8 mouse cellular contexts compared by ENCODE assay signal in the genomic region with DNA sequence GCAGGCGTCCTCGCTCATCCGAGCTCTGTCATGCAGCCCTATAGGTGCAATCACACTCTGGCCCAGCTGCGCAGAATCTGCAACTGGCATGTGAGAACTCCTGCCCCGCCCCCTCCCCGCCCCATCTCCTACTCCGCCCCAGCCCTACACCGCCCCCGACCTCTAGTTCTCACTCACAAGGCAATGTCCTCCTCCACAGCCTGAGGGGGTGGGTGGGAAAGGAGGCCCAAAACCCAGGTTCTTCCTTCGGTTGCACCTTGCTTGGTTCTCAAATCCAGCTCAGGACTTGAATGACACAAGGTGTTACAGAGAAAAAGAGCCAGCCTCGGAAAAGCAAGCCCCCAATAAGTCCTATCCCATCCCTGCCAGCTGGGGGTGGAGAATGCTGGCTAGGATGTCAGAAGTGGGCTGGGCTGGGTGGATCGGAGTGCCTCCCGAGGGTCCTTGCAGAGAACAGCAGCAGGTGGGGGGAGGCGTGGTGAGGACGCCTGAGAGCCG. TPM values are rescaled to one million over a fixed set of nuclear protein-coding genes. Genes with fewer than 3 reads are reported as not detected.
DNase-seq lines count a peak whose midpoint lies in the region; ATAC-seq and TF ChIP-seq lines count a peak whose summit lies in the region.

No protein-coding gene starts in this region.

- TF ChIP-seq CTCF in heart, postnatal 0 days (IDR thresholded peaks at IDR 0.05; ENCODE audit: low read depth), result no peak
- no peak for TF ChIP-seq CTCF in heart, adult 2 months (IDR thresholded peaks at IDR 0.05)
- TF ChIP-seq CTCF in cerebellum, adult 2 months (IDR thresholded peaks at IDR 0.05; ENCODE audit: borderline replicate concordance, insufficient read depth, low read depth, low read length), result no peak

- peaks cover 68% of the 10 kb centered on the region for H3K27me3 ChIP-seq in heart, postnatal 0 days (ENCODE audit: control insufficient read depth, insufficient read depth, low read length)
- peaks cover 13% of the 10 kb centered on the region for H3K27me3 ChIP-seq in heart, adult 2 months (ENCODE audit: control insufficient read depth, insufficient read depth, low read length)
- peaks cover 61% of the 10 kb centered on the region for H3K27me3 ChIP-seq in hindbrain, embryonic 10.5 days (ENCODE audit: insufficient read depth, poor library complexity, severe bottlenecking)
- H3K27me3 ChIP-seq in limb, embryonic 10.5 days (ENCODE audit: low read depth, poor library complexity, severe bottlenecking), result peaks cover 93% of the 10 kb centered on the region
- peaks cover 50% of the 10 kb centered on the region for H3K27me3 ChIP-seq in neural tube, embryonic 13.5 days
- peaks cover 4% of the 10 kb centered on the region; the same call in 1 of the 2 replicates for H3K27me3 ChIP-seq in cerebellum, adult 2 months (ENCODE audit: control insufficient read depth, insufficient read depth, low read length)

- ATAC-seq in heart, postnatal 0 days (ENCODE audit: insufficient read depth, low read depth), result no peak
- peak; percentile 32; the same call in 1 of the 2 replicates for ATAC-seq in neural tube, embryonic 13.5 days (ENCODE audit: low read depth)

- TF ChIP-seq EP300 in heart, postnatal 0 days (IDR thresholded peaks at IDR 0.05; ENCODE audit: low read depth), result no peak
- TF ChIP-seq EP300 in heart, adult 2 months (IDR thresholded peaks at IDR 0.05; ENCODE audit: insufficient read depth, low read depth, low read length), result no peak

- under 1% methylated on average over 16 of the region's 16 CpGs for WGBS in heart, postnatal 0 days
- 2% methylated on average over 16 of the region's 16 CpGs for WGBS in heart, adult 2 months
- 1% methylated on average over 16 of the region's 16 CpGs for whole genome bisulfite sequencing in hindbrain, embryonic 10.5 days
- WGBS in limb, embryonic 10.5 days, result under 1% methylated on average over 16 of the region's 16 CpGs
- WGBS in neural tube, embryonic 13.5 days, result 2% methylated on average over 16 of the region's 16 CpGs
- 6% methylated on average over 16 of the region's 16 CpGs for WGBS in cerebellum, adult 2 months

- H3K4me1 ChIP-seq in heart, postnatal 0 days (ENCODE audit: control insufficient read depth, insufficient read depth), result no peaks in the 10 kb centered on the region
- H3K4me1 ChIP-seq in heart, adult 2 months (ENCODE audit: control insufficient read depth, insufficient read depth, low read length), result no peaks in the 10 kb centered on the region
- H3K4me1 ChIP-seq in hindbrain, embryonic 10.5 days (replicated peaks), result peaks cover 44% of the 10 kb centered on the region
- H3K4me1 ChIP-seq in limb, embryonic 10.5 days, result peaks cover 30% of the 10 kb centered on the region
- peaks cover 37% of the 10 kb centered on the region for H3K4me1 ChIP-seq in neural tube, embryonic 13.5 days (replicated peaks)
- peaks cover 6% of the 10 kb centered on the region; the same call in 1 of the 2 replicates for H3K4me1 ChIP-seq in cerebellum, adult 2 months (ENCODE audit: control insufficient read depth, insufficient read depth, low read length)

- TF ChIP-seq POLR2A in heart, adult 2 months (IDR thresholded peaks at IDR 0.05; ENCODE audit: insufficient read depth, low read depth, low read length), result no peak
- TF ChIP-seq POLR2A in cerebellum, adult 2 months (IDR thresholded peaks at IDR 0.05; ENCODE audit: borderline replicate concordance, insufficient read depth, low read length), result no peak

- no peak overlapping the region for H3K27ac ChIP-seq in heart, postnatal 0 days (ENCODE audit: low read depth)
- no peak overlapping the region for H3K27ac ChIP-seq in heart, adult 2 months
- peak overlapping the region; percentile 77 for H3K27ac ChIP-seq in hindbrain, embryonic 10.5 days
- no peak overlapping the region for H3K27ac ChIP-seq in limb, embryonic 10.5 days
- peak overlapping the region; percentile 86 for H3K27ac ChIP-seq in neural tube, embryonic 13.5 days (replicated peaks)
- H3K27ac ChIP-seq in cerebellum, adult 2 months (ENCODE audit: insufficient read depth, low read length), result no peak overlapping the region

- no peak for DNase-seq in heart, postnatal 0 days (ENCODE audit: low spot score)
- no peak for DNase-seq in heart, adult 2 months
- DNase-seq in R1 (ENCODE audit: low read depth, low spot score), result peak; percentile 92
- DNase-seq in hindbrain, embryonic 10.5 days (ENCODE audit: low spot score), result peak; percentile 55
- DNase-seq in limb, embryonic 10.5 days (ENCODE audit: low spot score), result peak; percentile 65
- DNase-seq in cerebellum, adult 2 months, result no peak
- no peak for DNase-seq in spleen, postnatal 36 days (ENCODE audit: low spot score in 2 of 2)

- intact Hi-C loops in heart, adult 2 months (cut with DNase I), result no loop called here

- no peaks in the 10 kb centered on the region for H3K36me3 ChIP-seq in heart, postnatal 0 days (replicated peaks; ENCODE audit: control insufficient read depth, insufficient read depth, low read length)
- H3K36me3 ChIP-seq in heart, adult 2 months (ENCODE audit: control insufficient read depth, insufficient read depth, low read length), result no peaks in the 10 kb centered on the region
- no peaks in the 10 kb centered on the region for H3K36me3 ChIP-seq in hindbrain, embryonic 10.5 days
- no peaks in the 10 kb centered on the region for H3K36me3 ChIP-seq in limb, embryonic 10.5 days
- no peaks in the 10 kb centered on the region for H3K36me3 ChIP-seq in neural tube, embryonic 13.5 days

- H3K79me2 ChIP-seq in heart, adult 2 months (replicated peaks; ENCODE audit: control insufficient read depth, insufficient read depth, low read length), result no peaks in the 10 kb centered on the region

- no peak overlapping the region for H3K9ac ChIP-seq in heart, postnatal 0 days (replicated peaks; ENCODE audit: low read depth, low read length)
- no peak overlapping the region for H3K9ac ChIP-seq in heart, adult 2 months (ENCODE audit: low read depth, low read length)
- peak overlapping the region; percentile 78 for H3K9ac ChIP-seq in neural tube, embryonic 13.5 days

- H3K9me3 ChIP-seq in heart, postnatal 0 days (replicated peaks; ENCODE audit: control insufficient read depth, low read length), result no peaks in the 10 kb centered on the region
- H3K9me3 ChIP-seq in hindbrain, embryonic 10.5 days, result 0 out of 2 replicates have a peak, but pooled peaks cover 6% of the 10 kb centered on the region
- H3K9me3 ChIP-seq in limb, embryonic 10.5 days (replicated peaks), result no peaks in the 10 kb centered on the region
- H3K9me3 ChIP-seq in neural tube, embryonic 13.5 days, result no peaks in the 10 kb centered on the region

- H3K4me2 ChIP-seq in heart, postnatal 0 days (ENCODE audit: low read depth, low read length), result peak overlapping the region; percentile 24; the same call in 1 of the 2 replicates
- peak overlapping the region; percentile 85 for H3K4me2 ChIP-seq in neural tube, embryonic 13.5 days

- H3K4me3 ChIP-seq in heart, postnatal 0 days (ENCODE audit: low read depth, low read length), result 0 out of 2 replicates have a peak overlapping the region, but pooled peaks have one; percentile 15
- no peak overlapping the region for H3K4me3 ChIP-seq in heart, adult 2 months
- peak overlapping the region; percentile 55 for H3K4me3 ChIP-seq in hindbrain, embryonic 10.5 days
- peak overlapping the region; percentile 56 for H3K4me3 ChIP-seq in limb, embryonic 10.5 days
- peak overlapping the region; percentile 63 for H3K4me3 ChIP-seq in neural tube, embryonic 13.5 days
- H3K4me3 ChIP-seq in cerebellum, adult 2 months (replicated peaks; ENCODE audit: insufficient read depth, low read depth, low read length), result no peak overlapping the region

RNA-seq across cellular contexts. Expression of gene Shisa7, which starts 1.8 kb away (rescaled TPM):
- 0.23 TPM in 1 of 2 replicates, not detected in the other for total RNA-seq in heart, postnatal 0 days (2014; rRNA removed; ENCODE audit: low replicate concordance)
- polyA plus RNA-seq in heart, postnatal 0 days (2015; fragmentation: Nextera tagmentation; extraction: Ambion mirVana), result not detected in 2 replicates
- under 1 TPM in 1 of 2 experiments, not detected in 1; 0.07 TPM for total RNA-seq in heart, adult 2 months (2021)
- polyA plus RNA-seq in heart, adult 2 months (2012; rRNA removed), result 0.09 and 0.12 TPM in 2 replicates
- 0.68 and 1.8 TPM in 2 replicates for polyA plus RNA-seq in hindbrain, embryonic 10.5 days (2016; fragmentation: Nextera tagmentation; extraction: Ambion mirVana)
- polyA plus RNA-seq in limb, embryonic 10.5 days (2016; fragmentation: Nextera tagmentation; extraction: Ambion mirVana), result 0.16 and 0.18 TPM in 2 replicates
- polyA plus RNA-seq in neural tube, embryonic 13.5 days (2015; fragmentation: Nextera tagmentation; extraction: Ambion mirVana), result 8.7 and 9.7 TPM in 2 replicates
- 21.0 and 22.7 TPM in 2 replicates for polyA plus RNA-seq in cerebellum, adult 2 months (2012; rRNA removed)

RNA-seq across cellular contexts. Expression of gene Isoc2b, which starts 27.4 kb away (rescaled TPM):
- 1.4 and 20.0 TPM in 2 replicates for total RNA-seq in heart, postnatal 0 days (2014; rRNA removed; ENCODE audit: low replicate concordance)
- 4.5 and 6.5 TPM in 2 replicates for polyA plus RNA-seq in heart, postnatal 0 days (2015; fragmentation: Nextera tagmentation; extraction: Ambion mirVana)
- total RNA-seq in heart, adult 2 months (2021), result 1 to 10 TPM; 3.5 to 3.8 TPM
- 10.0 and 10.3 TPM in 2 replicates for polyA plus RNA-seq in heart, adult 2 months (2012; rRNA removed)
- 2.6 and 3.3 TPM in 2 replicates for polyA plus RNA-seq in hindbrain, embryonic 10.5 days (2016; fragmentation: Nextera tagmentation; extraction: Ambion mirVana)
- 2.6 and 3.1 TPM in 2 replicates for polyA plus RNA-seq in limb, embryonic 10.5 days (2016; fragmentation: Nextera tagmentation; extraction: Ambion mirVana)
- 4.5 and 4.8 TPM in 2 replicates for polyA plus RNA-seq in neural tube, embryonic 13.5 days (2015; fragmentation: Nextera tagmentation; extraction: Ambion mirVana)
- 11.1 and 13.6 TPM in 2 replicates for polyA plus RNA-seq in cerebellum, adult 2 months (2012; rRNA removed)

RNA-seq across cellular contexts. Expression of gene Ube2s, which starts 30.3 kb away (rescaled TPM):
- total RNA-seq in heart, postnatal 0 days (2014; rRNA removed; ENCODE audit: low replicate concordance), result 440 and 486 TPM in 2 replicates
- polyA plus RNA-seq in heart, postnatal 0 days (2015; fragmentation: Nextera tagmentation; extraction: Ambion mirVana), result 156 and 174 TPM in 2 replicates
- 10 to 100 TPM; 85.1 to 99.1 TPM for total RNA-seq in heart, adult 2 months (2021)
- polyA plus RNA-seq in heart, adult 2 months (2012; rRNA removed), result 167 and 265 TPM in 2 replicates
- 414 and 452 TPM in 2 replicates for polyA plus RNA-seq in hindbrain, embryonic 10.5 days (2016; fragmentation: Nextera tagmentation; extraction: Ambion mirVana)
- polyA plus RNA-seq in limb, embryonic 10.5 days (2016; fragmentation: Nextera tagmentation; extraction: Ambion mirVana), result 500 and 550 TPM in 2 replicates
- polyA plus RNA-seq in neural tube, embryonic 13.5 days (2015; fragmentation: Nextera tagmentation; extraction: Ambion mirVana), result 266 and 276 TPM in 2 replicates
- 179 and 211 TPM in 2 replicates for polyA plus RNA-seq in cerebellum, adult 2 months (2012; rRNA removed)

RNA-seq across cellular contexts. Expression of gene Isoc2a, which starts 34.3 kb away (rescaled TPM):
- total RNA-seq in heart, postnatal 0 days (2014; rRNA removed; ENCODE audit: low replicate concordance), result 15.2 and 25.6 TPM in 2 replicates
- 1.4 and 1.6 TPM in 2 replicates for polyA plus RNA-seq in heart, postnatal 0 days (2015; fragmentation: Nextera tagmentation; extraction: Ambion mirVana)
- 10 to 100 TPM; 48.9 to 55.5 TPM for total RNA-seq in heart, adult 2 months (2021)
- polyA plus RNA-seq in heart, adult 2 months (2012; rRNA removed), result 29.3 and 30.6 TPM in 2 replicates
- polyA plus RNA-seq in hindbrain, embryonic 10.5 days (2016; fragmentation: Nextera tagmentation; extraction: Ambion mirVana), result 0.73 and 0.82 TPM in 2 replicates
- polyA plus RNA-seq in limb, embryonic 10.5 days (2016; fragmentation: Nextera tagmentation; extraction: Ambion mirVana), result 0.46 and 0.64 TPM in 2 replicates
- 0.51 and 0.91 TPM in 2 replicates for polyA plus RNA-seq in neural tube, embryonic 13.5 days (2015; fragmentation: Nextera tagmentation; extraction: Ambion mirVana)
- polyA plus RNA-seq in cerebellum, adult 2 months (2012; rRNA removed), result 17.4 and 17.7 TPM in 2 replicates

RNA-seq across cellular contexts. Expression of gene Rpl28, which starts 50.0 kb away (rescaled TPM):
- total RNA-seq in heart, postnatal 0 days (2014; rRNA removed; ENCODE audit: low replicate concordance), result 141 and 173 TPM in 2 replicates
- 259 and 269 TPM in 2 replicates for polyA plus RNA-seq in heart, postnatal 0 days (2015; fragmentation: Nextera tagmentation; extraction: Ambion mirVana)
- total RNA-seq in heart, adult 2 months (2021), result 100 to 1,000 TPM; 492 to 575 TPM
- polyA plus RNA-seq in heart, adult 2 months (2012; rRNA removed), result 135 and 202 TPM in 2 replicates
- 378 and 382 TPM in 2 replicates for polyA plus RNA-seq in hindbrain, embryonic 10.5 days (2016; fragmentation: Nextera tagmentation; extraction: Ambion mirVana)
- polyA plus RNA-seq in limb, embryonic 10.5 days (2016; fragmentation: Nextera tagmentation; extraction: Ambion mirVana), result 396 and 427 TPM in 2 replicates
- polyA plus RNA-seq in neural tube, embryonic 13.5 days (2015; fragmentation: Nextera tagmentation; extraction: Ambion mirVana), result 194 and 230 TPM in 2 replicates
- 268 and 296 TPM in 2 replicates for polyA plus RNA-seq in cerebellum, adult 2 months (2012; rRNA removed)

Comparison
In these comparisons a context has a peak if more than half of its experiments do, and no peak if none do; other contexts are left out.
1. H3K4me3 ChIP-seq: peak in heart, postnatal 0 days (single experiment), hindbrain, embryonic 10.5 days (single experiment), limb, embryonic 10.5 days (single experiment) and neural tube, embryonic 13.5 days (single experiment); none in heart, adult 2 months (single experiment) and cerebellum, adult 2 months (single experiment).
2. DNase-seq: peak in R1 (single experiment), hindbrain, embryonic 10.5 days (single experiment) and limb, embryonic 10.5 days (single experiment); none in heart, postnatal 0 days (single experiment), heart, adult 2 months (0 of 2), cerebellum, adult 2 months (0 of 2) and spleen, postnatal 36 days (0 of 2).
3. H3K27ac ChIP-seq: peak in hindbrain, embryonic 10.5 days (single experiment) and neural tube, embryonic 13.5 days (single experiment); none in heart, postnatal 0 days (single experiment), heart, adult 2 months (single experiment), limb, embryonic 10.5 days (single experiment) and cerebellum, adult 2 months (single experiment).